Mouse (Mus musculus) neural tube, embryonic 10.5 days (tissue): ENCODE results near the gene Exosc5.

Experiments
- DNase-seq: peaks from one replicate; pipeline ENCODE4 v3.0.0-alpha.2; 2017; ENCODE audit warnings: low spot score; ENCODE audit errors: extremely low spot score

Exosc5 gene

GRCm38 (mm10) chr7:25705801-25706251 lies 46.9 kb downstream of the Exosc5 start:
- no peak for DNase-seq

- no peak for DNase-seq
Measured at GRCm38 (mm10) chr7:25706578-25707170, 47.7 kb downstream of the Exosc5 start.

GRCm38 (mm10) chr7:25707581-25708292 lies 48.8 kb downstream of the Exosc5 start:
- no peak for DNase-seq

DNA sequence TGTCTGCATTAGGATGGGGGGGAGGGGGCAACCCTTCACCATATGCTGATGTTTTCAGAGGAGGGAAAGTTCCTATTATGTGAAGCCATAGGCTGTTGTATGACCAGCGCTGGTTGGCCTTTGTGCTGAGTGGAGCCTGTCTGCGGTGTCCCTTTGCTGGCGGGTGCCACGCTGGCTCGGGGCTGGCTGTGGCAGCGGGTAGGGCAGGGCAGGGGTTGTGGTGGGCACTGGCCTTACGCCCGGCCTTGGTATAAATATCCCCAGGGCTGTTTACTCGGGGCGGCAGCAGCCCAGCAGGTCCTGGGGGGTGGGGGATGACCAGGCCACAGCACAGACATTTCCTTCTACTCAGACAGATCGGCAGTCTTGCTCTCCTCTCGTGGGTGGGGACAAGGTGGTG lies 51.0 kb downstream of the Exosc5 start:
- no peak for DNase-seq

DNA sequence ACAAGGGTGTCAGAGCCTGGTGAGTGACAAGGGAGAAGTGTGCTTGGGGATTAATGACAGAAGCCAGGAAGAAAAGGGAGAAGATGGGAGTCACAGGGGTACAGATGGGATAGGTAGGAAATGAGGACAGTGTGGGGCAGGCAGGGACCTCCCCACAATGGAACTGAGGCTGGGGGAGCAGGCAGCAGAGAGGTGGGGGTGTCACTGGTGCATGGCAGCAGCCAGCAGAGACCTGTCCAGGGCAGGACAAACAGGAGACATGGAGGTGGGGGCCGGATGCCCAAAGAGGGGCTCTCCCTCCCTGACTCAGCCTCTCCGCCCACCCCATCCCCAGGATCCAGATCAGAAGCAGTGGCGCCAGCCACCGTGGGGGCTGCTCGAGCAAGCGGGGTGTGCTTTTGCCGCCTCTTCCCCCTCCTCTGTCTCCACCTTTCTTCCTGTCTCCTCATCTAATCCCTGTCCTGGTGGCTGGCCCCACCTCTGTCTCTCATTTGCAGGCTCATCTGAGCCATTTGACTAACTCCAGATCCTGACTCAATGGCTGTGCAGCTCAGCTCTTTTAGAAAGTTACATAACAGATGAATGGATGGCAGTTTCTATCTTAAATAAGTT lies 51.7 kb downstream of the Exosc5 start:
- no peak for DNase-seq

DNA sequence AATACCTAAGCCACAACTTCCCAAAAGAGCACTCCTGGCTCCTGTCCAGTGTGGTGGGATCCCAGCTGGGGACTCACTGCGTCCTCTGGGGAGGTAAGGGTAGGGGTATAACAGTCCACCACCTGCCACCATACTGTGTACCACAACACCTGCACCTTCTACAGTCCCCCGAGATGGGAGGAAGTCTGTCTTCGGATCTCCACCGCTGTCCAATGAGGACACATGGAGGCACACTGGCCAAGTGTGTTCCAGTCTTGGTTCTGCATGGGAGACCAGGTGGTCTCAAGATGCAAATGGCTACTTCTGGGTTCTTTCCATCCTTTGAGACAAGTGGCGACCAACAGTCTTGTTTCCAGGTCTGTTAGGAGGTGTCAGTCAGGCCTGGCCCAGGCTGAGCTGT lies 52.2 kb downstream of the Exosc5 start:
- no peak for DNase-seq

DNA sequence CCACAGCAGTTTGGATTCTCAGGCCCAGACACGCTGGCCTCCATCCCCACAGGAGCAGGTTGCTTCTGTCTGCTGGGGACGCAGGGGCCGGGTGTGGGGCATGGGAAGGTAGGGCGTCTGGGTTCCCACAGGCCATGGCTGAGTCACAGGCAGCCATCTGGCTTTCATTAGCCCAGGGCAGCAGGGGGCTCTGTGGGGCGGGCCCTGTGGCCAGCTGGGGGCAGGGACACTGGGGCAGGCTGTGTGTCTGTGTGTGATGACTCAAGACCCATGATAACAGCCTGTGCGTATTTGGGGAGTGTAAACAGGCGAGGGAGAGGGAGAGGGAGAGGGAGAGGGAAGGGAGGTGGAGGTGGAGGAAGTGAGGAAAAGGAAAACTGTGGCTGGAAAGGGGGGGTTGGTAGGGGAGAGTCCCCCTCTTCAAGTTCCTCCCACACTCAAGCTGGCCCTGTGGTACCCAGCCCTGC lies 52.8 kb downstream of the Exosc5 start:
- peak; percentile 68 for DNase-seq

GRCm38 (mm10) chr7:25712801-25713200 lies 53.8 kb downstream of the Exosc5 start:
- no peak for DNase-seq

- no peak for DNase-seq
Measured at GRCm38 (mm10) chr7:25714581-25714980, 55.6 kb downstream of the Exosc5 start.

- no peak for DNase-seq
Measured at GRCm38 (mm10) chr7:25715731-25716271, 56.8 kb downstream of the Exosc5 start.

GRCm38 (mm10) chr7:25717478-25717877 lies 58.5 kb downstream of the Exosc5 start:
- no peak for DNase-seq

GRCm38 (mm10) chr7:25718788-25719417 lies 59.9 kb downstream of the Exosc5 start, which contains the start of gene Ccdc97:
Gene Ccdc97, minus strand, starts transcription at chr7:25719088.
- peak; percentile 90 for DNase-seq

DNA sequence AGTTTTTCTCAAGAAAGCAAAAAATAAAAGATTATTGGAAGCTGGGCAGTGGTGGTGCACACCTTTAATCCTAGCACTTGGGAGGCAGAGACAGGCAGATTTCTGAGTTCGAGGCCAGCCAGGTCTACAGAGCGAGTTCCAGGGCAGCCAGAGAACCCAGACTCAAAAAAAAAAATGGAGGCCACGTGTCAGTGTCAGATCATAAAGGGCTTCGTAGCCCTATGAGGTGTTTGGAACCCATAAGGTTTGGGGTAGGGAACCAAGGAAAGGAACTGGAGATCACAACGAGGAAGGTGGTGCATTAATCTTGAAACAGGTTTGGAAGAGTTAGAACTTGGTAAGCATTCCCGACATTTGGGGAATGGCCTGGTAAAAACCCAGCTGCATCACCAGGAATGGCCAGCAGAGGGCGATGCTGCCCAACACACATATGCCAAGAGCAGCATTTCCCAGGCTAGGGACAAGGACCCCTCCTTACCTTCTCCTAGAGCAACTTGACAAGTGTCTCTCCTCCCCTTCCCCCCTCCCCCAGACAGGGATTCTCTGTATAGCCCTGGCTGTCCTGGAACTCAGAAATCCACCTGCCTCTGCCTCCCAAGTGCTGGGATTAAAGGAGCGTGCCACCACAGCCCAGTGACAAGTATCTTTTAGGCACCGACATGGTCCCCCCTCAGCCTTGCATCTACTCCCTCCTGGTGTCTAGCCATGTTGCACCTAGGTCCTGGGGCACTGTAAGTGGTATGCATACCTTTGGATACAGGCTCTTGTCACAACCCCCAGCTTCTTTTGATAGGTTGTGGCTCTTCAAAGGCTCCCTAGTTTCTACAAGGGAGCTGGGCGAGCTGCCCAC lies 61.0 kb downstream of the Exosc5 start:
- peak; percentile 86 for DNase-seq

DNA sequence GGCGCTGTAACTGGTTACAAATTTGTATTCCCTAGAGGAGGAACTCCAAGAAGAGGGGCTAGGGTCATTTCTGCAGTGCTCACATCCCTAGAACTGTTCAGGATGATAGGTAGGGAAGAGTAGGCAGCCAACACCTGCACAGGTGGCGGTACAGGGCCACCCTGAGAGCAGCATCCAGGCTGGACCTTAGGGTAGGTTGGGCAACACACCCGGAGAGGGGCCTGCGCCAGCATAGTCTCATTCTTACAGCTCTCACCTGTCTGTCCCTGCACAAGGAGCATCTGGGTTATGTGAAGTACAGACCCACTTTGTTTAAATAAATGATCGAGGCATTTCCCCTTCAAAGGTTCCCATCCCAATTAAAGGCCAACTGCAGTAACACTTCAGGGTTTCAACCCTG lies 61.8 kb downstream of the Exosc5 start:
- DNase-seq, result no peak
